11 mouse cellular contexts compared by ENCODE assay signal in genomic region chr9:118694420-118694825, GRCm38 (mm10).
DNase-seq lines count a peak whose midpoint lies in the region; ATAC-seq and TF ChIP-seq lines count a peak whose summit lies in the region.
"Had no signal": no experiment of that assay in that cellular context is flagged by ENCODE, and none has a peak within 500 bp of the region (broad histone marks: within the 10 kb centered on the region; RNA-seq: fewer than 3 reads in every experiment).

No protein-coding gene starts in this region.

- no peak for TF ChIP-seq CTCF in forebrain, postnatal 0 days (IDR thresholded peaks at IDR 0.05; ENCODE audit: low read depth)
- TF ChIP-seq CTCF in lung, postnatal 0 days (IDR thresholded peaks at IDR 0.05): no peak

- 0 out of 2 replicates have a peak, but pooled peaks have one; percentile 21 for ATAC-seq in forebrain, postnatal 0 days
- no peak for ATAC-seq in forebrain, embryonic 16.5 days
- peak; percentile 60 for ATAC-seq in lung, postnatal 0 days
- peak; percentile 61 for ATAC-seq in heart, embryonic 16.5 days (replicated peaks; ENCODE audit: extremely low read depth, insufficient read depth, low FRiP score)
- ATAC-seq in stomach, embryonic 14.5 days (ENCODE audit: insufficient number of reproducible peaks, insufficient read depth, low FRiP score, low read depth): peak; percentile 62; the same call in 1 of the 2 replicates
- ATAC-seq: midbrain, embryonic 16.5 days had no signal

- H3K27ac ChIP-seq in forebrain, postnatal 0 days (ENCODE audit: low read depth, low read length): no peak overlapping the region
- no peak overlapping the region for H3K27ac ChIP-seq in forebrain, embryonic 16.5 days (ENCODE audit: low read length)
- no peak overlapping the region for H3K27ac ChIP-seq in lung, postnatal 0 days (ENCODE audit: low read length)
- peak overlapping the region; percentile 82; the same call in 1 of the 2 replicates for H3K27ac ChIP-seq in heart, embryonic 16.5 days (ENCODE audit: low read length)
- H3K27ac ChIP-seq in stomach, embryonic 14.5 days (ENCODE audit: low read length): no peak overlapping the region

- no peak overlapping the region for H3K9ac ChIP-seq in forebrain, postnatal 0 days
- H3K9ac ChIP-seq in forebrain, embryonic 16.5 days (replicated peaks; ENCODE audit: low read depth, low read length): no peak overlapping the region
- H3K9ac ChIP-seq in lung, postnatal 0 days (replicated peaks; ENCODE audit: low read depth): no peak overlapping the region
- no peak overlapping the region for H3K9ac ChIP-seq in heart, embryonic 16.5 days (ENCODE audit: low read length)
- no peak overlapping the region for H3K9ac ChIP-seq in stomach, embryonic 14.5 days (replicated peaks; ENCODE audit: low read depth, low read length)

- H3K4me2 ChIP-seq in forebrain, postnatal 0 days (ENCODE audit: low read depth): no peak overlapping the region
- H3K4me2 ChIP-seq in forebrain, embryonic 16.5 days (ENCODE audit: low read length): no peak overlapping the region
- no peak overlapping the region for H3K4me2 ChIP-seq in lung, postnatal 0 days (replicated peaks; ENCODE audit: low read depth, low read length)
- 0 out of 2 replicates have a peak overlapping the region, but pooled peaks have one; percentile 12 for H3K4me2 ChIP-seq in heart, embryonic 16.5 days (ENCODE audit: low read depth, low read length)
- H3K4me2 ChIP-seq in stomach, embryonic 14.5 days (replicated peaks; ENCODE audit: low read depth, low read length): no peak overlapping the region

- H3K4me3 ChIP-seq in forebrain, postnatal 0 days (ENCODE audit: low read depth, low read length): no peak overlapping the region
- H3K4me3 ChIP-seq in forebrain, embryonic 16.5 days (replicated peaks; ENCODE audit: low read length): no peak overlapping the region
- no peak overlapping the region for H3K4me3 ChIP-seq in lung, postnatal 0 days (ENCODE audit: low read depth, low read length)
- H3K4me3 ChIP-seq in heart, embryonic 16.5 days (ENCODE audit: low read length): no peak overlapping the region
- no peak overlapping the region for H3K4me3 ChIP-seq in stomach, embryonic 14.5 days (ENCODE audit: low read depth, low read length)

- H3K36me3 ChIP-seq in forebrain, postnatal 0 days (ENCODE audit: insufficient read depth): no peaks in the 10 kb centered on the region
- no peaks in the 10 kb centered on the region for H3K36me3 ChIP-seq in forebrain, embryonic 16.5 days (ENCODE audit: control insufficient read depth, insufficient read depth)
- 0 out of 2 replicates have a peak, but pooled peaks cover 6% of the 10 kb centered on the region for H3K36me3 ChIP-seq in lung, postnatal 0 days (ENCODE audit: insufficient read depth, low read length)
- H3K36me3 ChIP-seq in heart, embryonic 16.5 days (ENCODE audit: control insufficient read depth, insufficient read depth): no peaks in the 10 kb centered on the region
- peaks cover 5% of the 10 kb centered on the region; the same call in 1 of the 2 replicates for H3K36me3 ChIP-seq in stomach, embryonic 14.5 days (ENCODE audit: control insufficient read depth, insufficient read depth, low read length)

- no peak for DNase-seq in forebrain, postnatal 0 days
- DNase-seq in lung, postnatal 0 days (ENCODE audit: low spot score): peak; percentile 57
- no peak for DNase-seq in lung, postnatal 36 days
- no peak for DNase-seq in right cerebral cortex, adult 2 months (ENCODE audit: low spot score in 2 of 2)
- no peak for DNase-seq in c-Kit-positive CD71-positive TER-119-positive erythroid progenitor cells, embryonic 14.5 days (ENCODE audit: low spot score)
- DNase-seq: adrenal gland, postnatal 36 days; kidney, adult 2 months had no signal

- no peaks in the 10 kb centered on the region for H3K27me3 ChIP-seq in forebrain, postnatal 0 days (ENCODE audit: insufficient read depth, low read length)
- H3K27me3 ChIP-seq in forebrain, embryonic 16.5 days (replicated peaks; ENCODE audit: control insufficient read depth, insufficient read depth, low read length): no peaks in the 10 kb centered on the region
- no peaks in the 10 kb centered on the region for H3K27me3 ChIP-seq in lung, postnatal 0 days (replicated peaks; ENCODE audit: insufficient read depth, low read length)
- H3K27me3 ChIP-seq in heart, embryonic 16.5 days (ENCODE audit: control insufficient read depth, insufficient read depth, low read length): no peaks in the 10 kb centered on the region
- H3K27me3 ChIP-seq in stomach, embryonic 14.5 days (ENCODE audit: control insufficient read depth, insufficient read depth, low read length): no peaks in the 10 kb centered on the region

- TF ChIP-seq EP300 in lung, postnatal 0 days (IDR thresholded peaks at IDR 0.05): no peak

- H3K4me1 ChIP-seq in forebrain, postnatal 0 days (ENCODE audit: insufficient read depth): no peaks in the 10 kb centered on the region
- H3K4me1 ChIP-seq in forebrain, embryonic 16.5 days (replicated peaks; ENCODE audit: control insufficient read depth, insufficient read depth, low read length): peaks cover 13% of the 10 kb centered on the region
- no peaks in the 10 kb centered on the region for H3K4me1 ChIP-seq in lung, postnatal 0 days (ENCODE audit: insufficient read depth, low read depth, low read length)
- peaks cover 25% of the 10 kb centered on the region for H3K4me1 ChIP-seq in heart, embryonic 16.5 days (ENCODE audit: control insufficient read depth, insufficient read depth, low read length)
- peaks cover 14% of the 10 kb centered on the region; the same call in 1 of the 2 replicates for H3K4me1 ChIP-seq in stomach, embryonic 14.5 days (ENCODE audit: control insufficient read depth, insufficient read depth, low read length)

- 66% methylated on average over 8 of the region's 8 CpGs for WGBS in forebrain, postnatal 0 days
- WGBS in forebrain, embryonic 16.5 days: 72% methylated on average over 8 of the region's 8 CpGs
- 52% methylated on average over 8 of the region's 8 CpGs for WGBS in lung, postnatal 0 days
- WGBS in heart, embryonic 16.5 days: 31% methylated on average over 8 of the region's 8 CpGs
- WGBS in stomach, embryonic 14.5 days: 51% methylated on average over 8 of the region's 8 CpGs

- H3K9me3 ChIP-seq in forebrain, postnatal 0 days (ENCODE audit: low read length): no peaks in the 10 kb centered on the region
- no peaks in the 10 kb centered on the region for H3K9me3 ChIP-seq in forebrain, embryonic 16.5 days (ENCODE audit: control insufficient read depth, low read length)
- H3K9me3 ChIP-seq in lung, postnatal 0 days (ENCODE audit: low read length): no peaks in the 10 kb centered on the region
- H3K9me3 ChIP-seq in heart, embryonic 16.5 days (replicated peaks; ENCODE audit: control insufficient read depth, low read length): no peaks in the 10 kb centered on the region
- H3K9me3 ChIP-seq in stomach, embryonic 14.5 days (ENCODE audit: control insufficient read depth, low read depth, low read length): no peaks in the 10 kb centered on the region
